Mouse (Mus musculus) adrenal gland, postnatal 25 days (tissue): ENCODE results near the gene Pld1. TPM values are rescaled to one million over a fixed set of nuclear protein-coding genes. Genes with fewer than 3 reads are reported as not detected.

Experiments used
- DNase-seq: peaks from one replicate; pipeline ENCODE4 v3.0.0; 2021; ENCODE audit warnings: mixed read lengths
- total RNA-seq: library from RNA; stranded (reverse); gene quantifications from 2 replicates; pipeline ENCODE4 v1.2.3, GENCODE M21; 2021

Gene Pld1
- total RNA-seq, 1 experiment from 2014 or later, result 7.6 TPM

GRCm38 (mm10) chr3:28158916-28159315, 220.4 kb downstream of the Pld1 start:
- no peak for DNase-seq

- DNase-seq, result no peak
Measured at GRCm38 (mm10) chr3:28162346-28162745, 223.9 kb downstream of the Pld1 start.

- DNase-seq, result no peak
Measured at GRCm38 (mm10) chr3:28164678-28165077, 226.2 kb downstream of the Pld1 start.

GRCm38 (mm10) chr3:28165598-28165997, 227.1 kb downstream of the Pld1 start:
- DNase-seq, result peak; percentile 23

- DNase-seq, result no peak
Measured at GRCm38 (mm10) chr3:28167796-28168505, 229.5 kb downstream of the Pld1 start.

GRCm38 (mm10) chr3:28170911-28171618, 232.6 kb downstream of the Pld1 start:
- peak; percentile 23 for DNase-seq

GRCm38 (mm10) chr3:28175997-28176967, 237.8 kb downstream of the Pld1 start:
- peak; percentile 13 for DNase-seq

- no peak for DNase-seq
Measured at GRCm38 (mm10) chr3:28178333-28178732, 239.8 kb downstream of the Pld1 start.

Other genes with a start within 250 kb of the Pld1 start
- gene Fndc3b, start 227.4 kb upstream of the Pld1 start, total RNA-seq, result 107 and 113 TPM in 2 replicates
- not detected in 2 replicates for gene Tmem212, start 42.3 kb upstream of the Pld1 start, total RNA-seq